Mouse (Mus musculus) forebrain, embryonic 12.5 days (tissue): ENCODE data around the gene Dysf. TPM values are rescaled to one million over a fixed set of nuclear protein-coding genes. Genes with fewer than 3 reads are reported as not detected.

ENCODE experiments used
- ATAC-seq: fragments of 200-750 bp; cut with Nextera tagmentation; 2 replicates; pipeline ENCODE4 v1.8.0; 2017; ENCODE audit warnings: moderate TSS enrichment; ENCODE audit not compliant: low FRiP score
- H3K27ac ChIP-seq: fragments of 300-500 bp; sonication (generic); 2 replicates; pipeline ENCODE4 v1.5.1; 2016; ENCODE audit warnings: mild to moderate bottlenecking
- H3K27me3 ChIP-seq: fragments of 300-500 bp; sonication (generic); 2 replicates; pipeline ENCODE4 v1.6.1; 2016; ENCODE audit warnings: mild to moderate bottlenecking
- H3K36me3 ChIP-seq: fragments of 300-500 bp; sonication (generic); replicated peaks from 2 replicates; pipeline ENCODE4 v1.6.1; 2016; ENCODE audit warnings: mild to moderate bottlenecking
- H3K4me1 ChIP-seq: fragments of 300-500 bp; sonication (generic); 2 replicates; pipeline ENCODE4 v1.6.1; 2016
- H3K4me2 ChIP-seq: fragments of 300-500 bp; sonication (generic); 2 replicates; pipeline ENCODE4 v1.6.1; 2016; ENCODE audit warnings: mild to moderate bottlenecking, moderate library complexity
- H3K4me3 ChIP-seq: fragments of 300-500 bp; sonication (generic); replicated peaks from 2 replicates; pipeline ENCODE4 v1.5.1; 2016; ENCODE audit warnings: mild to moderate bottlenecking
- H3K9ac ChIP-seq: fragments of 300-500 bp; sonication (generic); 2 replicates; pipeline ENCODE4 v1.6.1; 2016; ENCODE audit warnings: mild to moderate bottlenecking
- H3K9me3 ChIP-seq: fragments of 300-500 bp; sonication (generic); 2 replicates; pipeline ENCODE4 v1.6.1; 2016
- WGBS: fragments of 180-500 bp; shearing (Covaris S2); methylation state at CpG from one replicate; pipeline ENCODE4 v1.1.7; 2016; 5-methylcytosine and 5-hydroxymethylcytosine counted together
- polyA plus RNA-seq: library from polyadenylated mRNA; unstranded; fragments of >200 nt; fragmentation: Nextera tagmentation; extraction: Ambion mirVana; gene quantifications from 2 replicates; pipeline ENCODE4 v1.2.1, GENCODE M21; 2016

Gene Dysf
- polyA plus RNA-seq, 1 experiment from 2014 or later: 3.7 TPM

- H3K27me3 ChIP-seq: no peaks in the 10 kb centered on the region
- 81% methylated on average over 4 of the region's 4 CpGs for WGBS
- no peak overlapping the region for H3K9ac ChIP-seq
- H3K36me3 ChIP-seq: no peaks in the 10 kb centered on the region
- H3K4me1 ChIP-seq: peaks cover 20% of the 10 kb centered on the region
- H3K4me2 ChIP-seq: no peak overlapping the region
- H3K9me3 ChIP-seq: no peaks in the 10 kb centered on the region
- ATAC-seq: no peak
- H3K27ac ChIP-seq: no peak overlapping the region
- H3K4me3 ChIP-seq: no peak overlapping the region
These were observed 219.8 kb downstream of the Dysf start for GRCm38 (mm10) chr6:84228196-84228595.

- no peaks in the 10 kb centered on the region for H3K36me3 ChIP-seq
- H3K27ac ChIP-seq: no peak overlapping the region
- no peak overlapping the region; the same call in 1 of the 2 replicates for H3K9ac ChIP-seq
- no peaks in the 10 kb centered on the region for H3K9me3 ChIP-seq
- ATAC-seq: no peak
- H3K27me3 ChIP-seq: no peaks in the 10 kb centered on the region
- H3K4me3 ChIP-seq: no peak overlapping the region
- 22% methylated on average over 5 of the region's 5 CpGs for WGBS
- no peak overlapping the region for H3K4me2 ChIP-seq
- peaks cover 20% of the 10 kb centered on the region for H3K4me1 ChIP-seq
These were observed 220.4 kb downstream of the Dysf start for GRCm38 (mm10) chr6:84228786-84229185.

GRCm38 (mm10) chr6:84229739-84230138 is 221.3 kb downstream of the Dysf start:
- H3K4me3 ChIP-seq: no peak overlapping the region
- H3K4me1 ChIP-seq: peaks cover 20% of the 10 kb centered on the region
- ATAC-seq: no peak

GRCm38 (mm10) chr6:84231108-84231507 is 222.7 kb downstream of the Dysf start:
- Histone ChIP-seq H3K9me3 (no peaks in the 10 kb centered on the region), H3K4me1 (peaks cover 20% of the 10 kb centered on the region), H3K4me3 (no peak overlapping the region), H3K36me3 (no peaks in the 10 kb centered on the region), H3K4me2 (no peak overlapping the region), H3K27me3 (no peaks in the 10 kb centered on the region), H3K27ac (no peak overlapping the region), H3K9ac (no peak overlapping the region)
- 72% methylated on average over 7 of the region's 7 CpGs for WGBS
- no peak for ATAC-seq

More at GRCm38 (mm10) chr6:84229739-84230138, 221.3 kb downstream of the Dysf start:
- no peaks in the 10 kb centered on the region for H3K27me3 ChIP-seq
- no peak overlapping the region for H3K9ac ChIP-seq
- H3K27ac ChIP-seq: no peak overlapping the region
- no peak overlapping the region for H3K4me2 ChIP-seq
- H3K36me3 ChIP-seq: no peaks in the 10 kb centered on the region
- H3K9me3 ChIP-seq: no peaks in the 10 kb centered on the region
- 73% methylated on average over 7 of the region's 7 CpGs for WGBS

GRCm38 (mm10) chr6:84232063-84232760 is 223.8 kb downstream of the Dysf start:
- no peak for ATAC-seq
- Histone ChIP-seq H3K36me3 (no peaks in the 10 kb centered on the region), H3K4me1 (peaks cover 20% of the 10 kb centered on the region), H3K27ac (no peak overlapping the region), H3K4me3 (no peak overlapping the region), H3K27me3 (no peaks in the 10 kb centered on the region), H3K9ac (no peak overlapping the region), H3K9me3 (no peaks in the 10 kb centered on the region), H3K4me2 (no peak overlapping the region)
- WGBS: 64% methylated on average over 8 of the region's 8 CpGs

- peaks cover 16% of the 10 kb centered on the region for H3K4me1 ChIP-seq
- no peak overlapping the region for H3K4me2 ChIP-seq
- H3K27me3 ChIP-seq: no peaks in the 10 kb centered on the region
- H3K4me3 ChIP-seq: no peak overlapping the region
- H3K9me3 ChIP-seq: no peaks in the 10 kb centered on the region
- H3K27ac ChIP-seq: no peak overlapping the region
- H3K9ac ChIP-seq: no peak overlapping the region
- no peak for ATAC-seq
- no peaks in the 10 kb centered on the region for H3K36me3 ChIP-seq
- 62% methylated on average over 6 of the region's 6 CpGs for WGBS
These were observed 225.4 kb downstream of the Dysf start for GRCm38 (mm10) chr6:84233783-84234182.

- H3K9ac ChIP-seq: no peak overlapping the region
- H3K4me1 ChIP-seq: peaks cover 6% of the 10 kb centered on the region; the same call in 1 of the 2 replicates
- no peaks in the 10 kb centered on the region for H3K9me3 ChIP-seq
- no peak for ATAC-seq
- no peak overlapping the region for H3K4me2 ChIP-seq
- H3K27me3 ChIP-seq: no peaks in the 10 kb centered on the region
- no peak overlapping the region for H3K4me3 ChIP-seq
- H3K27ac ChIP-seq: no peak overlapping the region
- WGBS: 84% methylated on average over 2 of the region's 2 CpGs
- no peaks in the 10 kb centered on the region for H3K36me3 ChIP-seq
These were observed 227.0 kb downstream of the Dysf start for GRCm38 (mm10) chr6:84235365-84235764.

- no peak overlapping the region for H3K27ac ChIP-seq
- no peaks in the 10 kb centered on the region for H3K4me1 ChIP-seq
- H3K9me3 ChIP-seq: no peaks in the 10 kb centered on the region
- H3K4me3 ChIP-seq: no peak overlapping the region
- no peaks in the 10 kb centered on the region for H3K36me3 ChIP-seq
- H3K4me2 ChIP-seq: no peak overlapping the region
- 92% methylated on average over 3 of the region's 3 CpGs for WGBS
- ATAC-seq: no peak
- H3K27me3 ChIP-seq: no peaks in the 10 kb centered on the region
- H3K9ac ChIP-seq: no peak overlapping the region
These were observed 235.0 kb downstream of the Dysf start for GRCm38 (mm10) chr6:84243385-84243784.

- H3K4me1 ChIP-seq: no peaks in the 10 kb centered on the region
- H3K4me3 ChIP-seq: no peak overlapping the region
- H3K4me2 ChIP-seq: no peak overlapping the region
- no peaks in the 10 kb centered on the region for H3K27me3 ChIP-seq
- no peaks in the 10 kb centered on the region for H3K36me3 ChIP-seq
- no peak for ATAC-seq
- no peaks in the 10 kb centered on the region for H3K9me3 ChIP-seq
- H3K9ac ChIP-seq: no peak overlapping the region
- H3K27ac ChIP-seq: no peak overlapping the region
- WGBS: 64% methylated on average over 4 of the region's 4 CpGs
These were observed 237.8 kb downstream of the Dysf start for GRCm38 (mm10) chr6:84246101-84246760.

- Histone ChIP-seq H3K9ac (no peak overlapping the region), H3K36me3 (no peaks in the 10 kb centered on the region), H3K27ac (no peak overlapping the region), H3K4me1 (no peaks in the 10 kb centered on the region), H3K4me2 (no peak overlapping the region), H3K27me3 (no peaks in the 10 kb centered on the region), H3K4me3 (no peak overlapping the region), H3K9me3 (no peaks in the 10 kb centered on the region)
- ATAC-seq: no peak
- WGBS: 71% methylated on average over 5 of the region's 5 CpGs
These were observed 238.6 kb downstream of the Dysf start for GRCm38 (mm10) chr6:84246979-84247378.

Other genes with a start within 250 kb of the Dysf start
- 0.15 and 0.23 TPM in 2 replicates for gene Ankrd53, start 245.9 kb upstream of the Dysf start, polyA plus RNA-seq
- 61.6 and 72.0 TPM in 2 replicates for gene Tex261, start 232.8 kb upstream of the Dysf start, polyA plus RNA-seq
- gene Nagk, start 213.6 kb upstream of the Dysf start, polyA plus RNA-seq: 49.4 and 49.9 TPM in 2 replicates
- 25.0 and 33.7 TPM in 2 replicates for gene Paip2b, start 176.8 kb upstream of the Dysf start, polyA plus RNA-seq
- 109 and 113 TPM in 2 replicates for gene Zfp638, start 141.5 kb upstream of the Dysf start, polyA plus RNA-seq